Mouse (Mus musculus) monocyte, adult 2 months (primary cell): ENCODE data around the gene Nlgn2.
A peak's percentile ranks its signal among the peaks of the same experiment; 100 is the strongest.
"Not testable (repeated sequence)": the region's sequence is repeated elsewhere in the genome, so short reads cannot be mapped to it uniquely, and the experiment has no call there.

Experiments
- DNase-seq, 2 experiments: peaks; one replicate each; pipeline ENCODE4 v3.0.0; 2022; ENCODE audit warnings: low spot score in 2 of 2, low read depth in 1 of 2

Gene Nlgn2

DNA sequence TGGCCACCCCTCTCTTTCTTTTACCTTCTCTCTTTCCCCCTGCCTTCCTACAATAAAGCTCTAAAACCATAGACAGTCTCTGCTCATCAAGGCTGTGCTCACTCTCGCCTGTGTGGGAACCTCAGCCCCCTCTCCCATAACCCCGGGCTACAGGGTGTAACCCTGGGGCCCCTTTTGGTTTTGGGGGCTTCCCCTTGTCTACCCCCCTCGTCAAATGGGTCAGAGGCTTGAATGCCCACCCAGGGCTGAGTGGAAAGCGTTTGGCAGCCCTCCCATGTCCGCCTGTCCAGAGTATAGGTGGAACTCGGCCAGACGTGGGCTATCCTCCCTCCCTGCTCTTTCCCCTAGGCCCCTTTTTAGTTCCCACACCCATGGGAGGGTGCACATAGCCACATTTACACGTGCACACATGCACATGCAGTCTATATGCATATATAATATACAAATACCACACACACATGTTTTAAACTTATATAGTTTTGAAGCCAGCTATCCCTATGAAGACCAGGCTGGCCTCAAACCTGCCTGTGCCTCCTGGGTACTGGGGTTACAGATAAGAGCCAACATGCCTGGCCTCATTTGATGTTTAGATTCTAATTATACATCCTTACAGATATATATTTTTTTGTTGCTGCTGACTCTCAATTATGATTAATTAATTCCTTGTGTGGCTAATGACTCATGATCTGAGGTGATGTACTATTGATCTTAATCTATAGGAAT is 26.7 kb upstream of the Nlgn2 start:
- no peak for DNase-seq

- not testable (repeated sequence) for DNase-seq
Observed at GRCm38 (mm10) chr11:69863729-69864128, 26.1 kb upstream of the Nlgn2 start.

- no peak for DNase-seq
Observed at GRCm38 (mm10) chr11:69858113-69858998, 20.8 kb upstream of the Nlgn2 start, which contains the start of gene Tnk1. Tnk1 (minus strand) TSS chr11:69858730.

GRCm38 (mm10) chr11:69855347-69855746 is 17.8 kb upstream of the Nlgn2 start:
- no peak for DNase-seq

DNA sequence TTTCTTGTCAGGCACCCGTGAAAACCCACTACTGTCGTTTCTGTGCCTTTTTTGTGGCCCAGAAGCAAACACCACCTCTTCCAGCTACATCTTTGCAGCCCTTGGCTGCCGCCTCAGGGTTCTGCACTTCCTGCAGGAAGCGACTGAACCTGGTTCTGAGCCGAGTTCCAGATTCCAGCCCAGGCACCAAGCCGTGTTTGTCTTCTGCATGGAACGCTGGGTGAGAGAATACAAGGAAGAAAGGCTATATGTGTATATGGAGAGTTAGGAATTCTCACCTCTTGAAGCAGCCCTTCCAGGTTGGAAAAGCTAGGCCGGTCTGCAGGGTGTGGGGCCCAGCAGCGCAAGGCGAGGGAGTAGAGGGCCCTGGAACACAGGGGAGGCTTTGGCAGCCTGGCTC is 17.1 kb upstream of the Nlgn2 start:
- DNase-seq, result no peak

DNA sequence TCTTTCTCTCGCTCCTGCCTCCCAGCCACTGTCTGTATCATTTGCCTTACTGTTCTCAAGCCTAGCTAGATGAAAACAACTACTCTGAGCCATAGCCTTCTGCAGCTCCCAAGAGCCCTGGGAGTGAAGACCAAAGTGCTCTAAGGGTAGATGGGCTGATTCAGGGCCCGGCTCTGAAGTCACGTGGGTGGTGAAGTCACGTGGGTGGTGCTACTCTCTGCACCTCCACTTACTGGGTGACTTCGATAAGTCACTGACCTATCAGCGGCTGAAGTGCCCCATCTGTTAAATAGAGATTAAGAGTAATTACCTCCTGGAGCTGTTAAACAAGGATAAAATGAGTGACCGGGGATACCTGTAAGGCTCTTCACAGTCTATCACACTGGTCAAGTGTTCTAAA is 16.4 kb upstream of the Nlgn2 start:
- no peak for DNase-seq

DNA sequence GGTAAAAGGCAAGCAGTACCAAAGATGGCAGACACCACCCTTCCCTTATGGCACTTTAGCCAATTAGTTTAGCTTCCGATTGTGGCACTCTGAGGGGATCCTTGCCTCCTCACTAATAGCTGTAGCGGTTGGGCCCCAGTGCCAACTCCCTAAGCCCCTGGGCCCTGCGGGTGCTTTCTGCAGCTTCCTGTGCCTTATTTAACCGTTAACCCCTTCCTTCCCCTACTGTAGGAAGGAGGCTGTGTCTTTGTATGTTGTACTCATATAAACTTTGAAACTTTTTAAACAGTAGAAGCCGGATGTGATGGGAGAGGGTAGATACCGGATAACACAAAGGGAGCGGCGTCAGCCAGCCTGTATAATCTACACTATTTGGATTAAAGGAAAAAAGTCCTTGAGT is 13.2 kb upstream of the Nlgn2 start:
- DNase-seq, result no peak

GRCm38 (mm10) chr11:69849884-69850283 is 12.3 kb upstream of the Nlgn2 start:
- DNase-seq, result no peak

DNA sequence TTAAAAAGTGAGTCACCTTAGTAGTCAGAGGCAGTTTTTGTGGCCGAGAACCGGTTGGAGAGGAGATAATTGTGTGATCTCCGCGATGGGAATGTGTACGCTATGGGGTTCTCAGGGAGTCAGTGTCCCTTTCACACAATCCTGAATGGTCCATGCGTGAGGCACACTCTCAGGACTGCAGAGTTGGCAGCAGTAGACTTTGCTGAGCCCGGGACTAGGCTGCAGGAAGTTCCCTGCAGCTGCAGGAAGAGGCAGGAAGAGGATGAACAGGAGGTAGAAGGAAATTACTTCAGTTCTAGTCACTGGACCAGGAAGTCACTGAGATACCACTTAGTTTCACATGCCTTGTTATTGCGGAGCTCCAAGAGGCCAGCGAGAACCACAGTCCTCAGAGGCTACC is 11.5 kb upstream of the Nlgn2 start:
- DNase-seq, result no peak

GRCm38 (mm10) chr11:69848021-69848420 is 10.4 kb upstream of the Nlgn2 start:
- no peak for DNase-seq

DNA sequence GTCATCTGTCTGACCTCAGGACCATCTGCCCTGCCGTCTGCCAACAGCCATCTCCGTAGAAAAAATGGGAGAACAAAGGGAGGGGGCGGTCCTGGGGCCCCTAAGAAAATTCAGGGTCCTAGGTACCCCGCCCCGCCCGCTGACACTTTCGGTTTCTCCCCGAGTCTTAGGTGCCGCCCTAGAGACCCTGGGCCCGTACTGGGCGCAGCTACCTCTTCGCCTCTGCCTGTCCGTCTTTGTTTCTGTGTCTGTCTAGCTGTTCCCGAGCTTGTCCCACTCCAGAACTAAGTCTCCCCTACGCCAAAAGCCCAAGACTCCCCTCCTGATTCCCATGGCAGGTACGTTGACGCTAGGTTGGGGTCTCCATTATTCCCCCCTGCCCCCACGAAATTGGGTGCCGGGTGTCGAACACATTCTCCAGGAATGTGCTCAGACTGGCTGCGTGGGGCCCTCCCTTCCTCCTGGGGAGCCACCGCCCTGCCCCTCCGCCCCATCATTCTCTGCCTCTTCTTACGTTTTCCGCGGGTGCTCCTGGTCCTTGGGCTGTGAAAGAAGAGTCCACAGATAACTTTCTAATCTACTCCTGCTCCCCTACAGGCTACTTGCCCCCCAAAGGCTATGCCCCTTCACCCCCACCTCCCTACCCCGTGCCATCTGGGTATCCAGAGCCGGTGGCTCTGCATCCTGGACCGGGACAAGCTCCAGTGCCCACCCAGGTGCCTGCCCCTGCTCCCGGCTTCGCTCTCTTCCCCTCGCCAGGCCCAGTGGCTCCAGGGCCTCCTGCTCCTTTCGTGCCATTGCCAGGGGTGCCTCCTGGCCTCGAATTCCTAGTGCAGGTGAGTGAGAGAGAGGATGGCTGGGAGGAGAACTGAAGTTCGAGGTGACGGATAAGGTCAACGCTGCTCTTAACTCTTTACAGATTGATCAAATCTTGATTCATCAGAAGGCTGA is 9.4 kb upstream of the Nlgn2 start:
- DNase-seq, result no peak

GRCm38 (mm10) chr11:69846198-69846680 is 8.7 kb upstream of the Nlgn2 start, which contains the start of gene Plscr3:
Plscr3 (plus strand) TSS chr11:69846376.
- DNase-seq, result peak; percentile 45 to 81

- no peak for DNase-seq
Observed at GRCm38 (mm10) chr11:69838714-69839104, 1.1 kb upstream of the Nlgn2 start.

DNA sequence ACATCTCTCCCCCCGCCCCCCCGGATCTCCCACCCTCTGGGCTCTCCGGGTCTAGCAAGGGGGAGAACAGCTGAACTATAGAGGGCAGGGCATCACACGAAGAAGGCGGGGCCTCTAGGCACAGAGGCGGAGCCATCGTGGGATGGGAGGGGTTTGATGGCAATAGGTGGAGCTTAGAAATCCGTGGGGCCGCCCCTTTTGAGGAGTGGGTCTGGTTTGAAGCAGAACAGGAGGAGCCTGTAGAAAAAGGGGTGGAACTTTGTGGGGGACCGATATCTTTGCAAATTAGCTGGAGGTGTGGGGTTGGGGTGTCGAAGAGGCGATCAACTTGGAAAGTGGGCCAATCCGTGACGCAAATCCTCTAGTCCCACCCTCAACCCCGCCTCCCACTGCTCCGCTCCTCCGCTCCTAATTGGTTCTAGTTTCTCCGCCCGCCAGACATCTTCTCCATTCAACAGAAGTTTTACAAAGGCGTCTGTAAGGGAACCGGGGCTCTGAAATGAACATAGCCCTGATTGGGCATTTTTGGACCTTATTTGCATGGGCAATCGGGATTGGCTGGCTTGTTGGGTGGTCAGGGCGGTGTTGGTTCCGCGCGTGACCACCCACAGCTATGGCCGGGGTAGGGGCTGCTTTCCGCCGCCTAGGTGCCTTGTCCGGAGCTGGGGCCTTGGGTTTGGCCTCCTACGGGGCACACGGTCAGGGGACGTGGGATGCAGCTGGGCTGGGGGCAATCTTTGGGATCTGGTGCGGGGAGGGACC is 549 bp upstream of the Nlgn2 start, which contains the start of gene Tmem256:
Tmem256 (plus strand) TSS at position 563 of the 762 bp plus-strand sequence.
- peak; percentile 90 to 91 for DNase-seq

GRCm38 (mm10) chr11:69836703-69837576 is 644 bp downstream of the Nlgn2 start:
- DNase-seq, result no peak

GRCm38 (mm10) chr11:69835966-69836335 is 1.6 kb downstream of the Nlgn2 start:
- DNase-seq, result no peak

- no peak for DNase-seq
Observed at GRCm38 (mm10) chr11:69835326-69835965, 2.1 kb downstream of the Nlgn2 start.

- DNase-seq, result no peak
Observed at GRCm38 (mm10) chr11:69834001-69834549, 3.5 kb downstream of the Nlgn2 start.
